Mouse (Mus musculus): ENCODE data around the gene Cog4. TPM values are rescaled to one million over a fixed set of nuclear protein-coding genes. Genes with fewer than 3 reads are reported as not detected.
"Not testable (repeated sequence)": the region's sequence is repeated elsewhere in the genome, so short reads cannot be mapped to it uniquely, and the experiment has no call there.

The Cog4 gene
- polyA plus RNA-seq, 1 experiment from 2014 or later: 79.9 TPM

GRCm38 (mm10) chr8:110928435-110928834, 82.0 kb downstream of the Cog4 start:
- WGBS: 73% methylated on average over 7 of the region's 7 CpGs
- peak overlapping the region; percentile 7; the same call in 1 of the 2 replicates for H3K27ac ChIP-seq (replicated peaks)
- no peak overlapping the region for H3K4me3 ChIP-seq (replicated peaks)
- H3K4me1 ChIP-seq: peaks cover 28% of the 10 kb centered on the region; the same call in 1 of the 2 replicates
- ATAC-seq (ENCODE audit: insufficient number of reproducible peaks, low FRiP score, low TSS enrichment, low read depth): no peak
- no peak overlapping the region for H3K9ac ChIP-seq
- 0 out of 2 replicates have a peak, but pooled peaks cover 8% of the 10 kb centered on the region for H3K36me3 ChIP-seq
- no peaks in the 10 kb centered on the region for H3K27me3 ChIP-seq
- H3K4me2 ChIP-seq (replicated peaks): no peak overlapping the region
- H3K9me3 ChIP-seq (replicated peaks): no peaks in the 10 kb centered on the region

GRCm38 (mm10) chr8:110929066-110929465, 82.7 kb downstream of the Cog4 start:
- H3K36me3 ChIP-seq: 0 out of 2 replicates have a peak, but pooled peaks cover 8% of the 10 kb centered on the region
- no peaks in the 10 kb centered on the region for H3K27me3 ChIP-seq
- ATAC-seq (ENCODE audit: insufficient number of reproducible peaks, low FRiP score, low TSS enrichment, low read depth): no peak
- no peak overlapping the region for H3K4me3 ChIP-seq (replicated peaks)
- H3K27ac ChIP-seq (replicated peaks): no peak overlapping the region
- H3K4me2 ChIP-seq (replicated peaks): no peak overlapping the region
- H3K9ac ChIP-seq: no peak overlapping the region
- H3K9me3 ChIP-seq (replicated peaks): no peaks in the 10 kb centered on the region
- peaks cover 28% of the 10 kb centered on the region; the same call in 1 of the 2 replicates for H3K4me1 ChIP-seq
- 63% methylated on average over 5 of the region's 5 CpGs for WGBS

GRCm38 (mm10) chr8:110929672-110930071, 83.3 kb downstream of the Cog4 start:
- H3K4me3 ChIP-seq (replicated peaks); H3K4me2 ChIP-seq (replicated peaks); H3K27me3 ChIP-seq; H3K9ac ChIP-seq; ATAC-seq (ENCODE audit: insufficient number of reproducible peaks, low FRiP score, low TSS enrichment, low read depth); H3K27ac ChIP-seq (replicated peaks); H3K9me3 ChIP-seq (replicated peaks): not testable (repeated sequence)
- 94% methylated on average over 8 of the region's 8 CpGs for WGBS
- Histone ChIP-seq H3K4me1 (peaks cover 28% of the 10 kb centered on the region; the same call in 1 of the 2 replicates), H3K36me3 (peaks cover 11% of the 10 kb centered on the region; the same call in 1 of the 2 replicates)

DNA sequence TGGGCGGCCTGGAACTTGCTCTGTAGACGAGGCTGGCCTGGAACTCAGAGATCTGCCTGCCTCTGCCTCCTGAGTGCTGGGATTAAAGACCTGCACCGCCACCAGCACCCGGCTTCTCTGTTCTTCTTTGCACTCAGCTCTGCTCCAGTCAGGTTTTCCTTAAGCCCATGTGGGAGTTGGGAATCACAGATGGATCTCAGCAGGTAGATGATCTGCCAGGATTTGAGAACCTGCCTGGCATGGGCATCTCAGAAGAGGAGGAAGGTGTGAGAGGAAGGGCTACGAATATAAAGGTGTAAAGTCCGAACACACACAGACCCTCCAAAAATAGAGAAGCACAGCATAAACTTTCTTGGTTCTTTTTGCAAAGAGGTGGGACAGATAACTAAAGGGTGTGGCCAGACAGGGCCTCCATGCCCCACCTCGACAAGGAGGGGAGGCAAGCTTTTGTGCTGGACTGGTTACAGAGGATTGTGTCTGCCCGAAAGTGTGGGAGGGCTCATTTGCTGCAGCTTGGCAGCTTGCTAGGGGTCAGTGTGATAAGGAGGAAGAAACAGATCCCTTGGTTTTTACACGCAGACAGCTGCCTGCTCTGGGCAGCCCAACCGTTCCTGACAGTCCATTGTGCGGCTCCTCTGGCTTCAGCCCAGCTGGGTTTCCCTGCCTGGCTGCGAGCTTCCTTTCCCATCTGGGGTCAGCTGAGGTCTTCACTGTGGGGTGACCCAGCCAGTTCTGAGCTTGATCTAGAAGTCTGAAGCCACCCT, 85.0 kb downstream of the Cog4 start:
- ATAC-seq (ENCODE audit: insufficient number of reproducible peaks, low FRiP score, low TSS enrichment, low read depth): no peak
- H3K9ac ChIP-seq: no peak overlapping the region
- 64% methylated on average over 12 of the region's 12 CpGs for WGBS
- no peak overlapping the region for H3K4me3 ChIP-seq (replicated peaks)
- no peak overlapping the region for H3K4me2 ChIP-seq (replicated peaks)
- H3K27ac ChIP-seq (replicated peaks): no peak overlapping the region
- H3K4me1 ChIP-seq: peaks cover 30% of the 10 kb centered on the region; the same call in 1 of the 2 replicates
- H3K36me3 ChIP-seq: peaks cover 11% of the 10 kb centered on the region; the same call in 1 of the 2 replicates
- H3K9me3 ChIP-seq (replicated peaks): no peaks in the 10 kb centered on the region
- H3K27me3 ChIP-seq: no peaks in the 10 kb centered on the region

Other genes with a start within 250 kb of the Cog4 start
- 17.5 and 18.6 TPM in 2 replicates for gene Vac14, start 228.0 kb upstream of the Cog4 start, polyA plus RNA-seq (2015; fragmentation: Nextera tagmentation; extraction: Ambion mirVana)
- 13.8 and 15.8 TPM in 2 replicates for gene Mtss1l, start 125.1 kb upstream of the Cog4 start, polyA plus RNA-seq (2015; fragmentation: Nextera tagmentation; extraction: Ambion mirVana)
- gene Il34, start 40.7 kb upstream of the Cog4 start, polyA plus RNA-seq (2015; fragmentation: Nextera tagmentation; extraction: Ambion mirVana): 4.9 and 5.3 TPM in 2 replicates
- 128 and 130 TPM in 2 replicates for gene Sf3b3, start 187 bp downstream of the Cog4 start, polyA plus RNA-seq (2015; fragmentation: Nextera tagmentation; extraction: Ambion mirVana)
- 11.2 and 11.7 TPM in 2 replicates for gene Fuk, start 55.9 kb downstream of the Cog4 start, polyA plus RNA-seq (2015; fragmentation: Nextera tagmentation; extraction: Ambion mirVana)
- gene St3gal2, start 73.3 kb downstream of the Cog4 start, polyA plus RNA-seq (2015; fragmentation: Nextera tagmentation; extraction: Ambion mirVana): 32.6 and 34.8 TPM in 2 replicates
- 13.7 and 15.7 TPM in 2 replicates for gene Ddx19a, start 151.2 kb downstream of the Cog4 start, polyA plus RNA-seq (2015; fragmentation: Nextera tagmentation; extraction: Ambion mirVana)
- 5.3 and 6.0 TPM in 2 replicates for gene Ddx19b, start 185.2 kb downstream of the Cog4 start, polyA plus RNA-seq (2015; fragmentation: Nextera tagmentation; extraction: Ambion mirVana)
- 46.8 and 58.1 TPM in 2 replicates for gene Aars, start 186.5 kb downstream of the Cog4 start, polyA plus RNA-seq (2015; fragmentation: Nextera tagmentation; extraction: Ambion mirVana)
- gene Exosc6, start 209.7 kb downstream of the Cog4 start, polyA plus RNA-seq (2015; fragmentation: Nextera tagmentation; extraction: Ambion mirVana): 16.4 and 17.3 TPM in 2 replicates
- gene Clec18a, start 245.8 kb downstream of the Cog4 start, polyA plus RNA-seq (2015; fragmentation: Nextera tagmentation; extraction: Ambion mirVana): 0.09 TPM in 1 of 2 replicates, not detected in the other
- 8.9 and 9.7 TPM in 2 replicates for gene Pdpr, start 248.0 kb downstream of the Cog4 start, polyA plus RNA-seq (2015; fragmentation: Nextera tagmentation; extraction: Ambion mirVana)